Mouse (Mus musculus) urinary bladder, postnatal 10 days (tissue): ENCODE data around the gene Catsperg1.
"Not testable (repeated sequence)": the region's sequence is repeated elsewhere in the genome, so short reads cannot be mapped to it uniquely, and the experiment has no call there.

ENCODE experiments used
- DNase-seq: peaks from one replicate; pipeline ENCODE4 v3.0.0; 2022; ENCODE audit warnings: low spot score

Gene Catsperg1

GRCm38 (mm10) chr7:29213675-29214082 lies at the start of gene Catsperg1:
TSS of gene Catsperg1 (minus strand) at chr7:29214035.
- no peak for DNase-seq

- DNase-seq, result no peak
Observed at GRCm38 (mm10) chr7:29262151-29262550, 48.3 kb upstream of the Catsperg1 start.

- no peak for DNase-seq
Observed at GRCm38 (mm10) chr7:29259781-29260730, 46.2 kb upstream of the Catsperg1 start.

- DNase-seq, result no peak
Observed at GRCm38 (mm10) chr7:29257368-29257767, 43.5 kb upstream of the Catsperg1 start.

GRCm38 (mm10) chr7:29255875-29256274 lies 42.0 kb upstream of the Catsperg1 start:
- no peak for DNase-seq

- no peak for DNase-seq
Observed at GRCm38 (mm10) chr7:29253842-29254241, 40.0 kb upstream of the Catsperg1 start.

- no peak for DNase-seq
Observed at GRCm38 (mm10) chr7:29251166-29251565, 37.3 kb upstream of the Catsperg1 start.

GRCm38 (mm10) chr7:29248261-29248841 lies 34.5 kb upstream of the Catsperg1 start, which contains the start of gene 2200002D01Rik:
TSS of gene 2200002D01Rik (minus strand) at chr7:29248466.
- no peak for DNase-seq

GRCm38 (mm10) chr7:29247706-29248105 lies 33.9 kb upstream of the Catsperg1 start:
- DNase-seq, result no peak

GRCm38 (mm10) chr7:29247314-29247700 lies 33.5 kb upstream of the Catsperg1 start:
- peak; percentile 82 for DNase-seq

GRCm38 (mm10) chr7:29246619-29247313 lies 32.9 kb upstream of the Catsperg1 start:
- no peak for DNase-seq

GRCm38 (mm10) chr7:29246015-29246414 lies 32.2 kb upstream of the Catsperg1 start:
- DNase-seq, result no peak

GRCm38 (mm10) chr7:29244732-29245416 lies 31.0 kb upstream of the Catsperg1 start:
- DNase-seq, result no peak

GRCm38 (mm10) chr7:29238019-29238967 lies 24.5 kb upstream of the Catsperg1 start, which contains the start of gene Yif1b:
TSS of gene Yif1b (plus strand) at chr7:29238329.
- peak; percentile 93 for DNase-seq

- not testable (repeated sequence) for DNase-seq
Observed at GRCm38 (mm10) chr7:29237596-29237995, 23.8 kb upstream of the Catsperg1 start.

- no peak for DNase-seq
Observed at GRCm38 (mm10) chr7:29236593-29236992, 22.8 kb upstream of the Catsperg1 start.

- DNase-seq, result no peak
Observed at GRCm38 (mm10) chr7:29234661-29235060, 20.8 kb upstream of the Catsperg1 start.

- DNase-seq, result no peak
Observed at GRCm38 (mm10) chr7:29233745-29234144, 19.9 kb upstream of the Catsperg1 start.

- no peak for DNase-seq
Observed at GRCm38 (mm10) chr7:29232247-29233013, 18.6 kb upstream of the Catsperg1 start, which contains the start of gene Kcnk6. TSS of gene Kcnk6 (minus strand) at chr7:29232515.

GRCm38 (mm10) chr7:29231517-29231916 lies 17.7 kb upstream of the Catsperg1 start:
- no peak for DNase-seq
